Mouse (Mus musculus) C2C12 (cell line): Measurements from ENCODE around the gene Shmt1.

Experiments used
- CTCF ChIP-seq: IDR thresholded peaks from one replicate; pipeline ENCODE4 v1.5.1; 2011; ENCODE audit not compliant: control insufficient read depth, insufficient read depth, insufficient read length
- MAX ChIP-seq: IDR thresholded peaks from one replicate; pipeline ENCODE4 v1.6.1; 2011; ENCODE audit warnings: mild to moderate bottlenecking, control low read depth

DNA sequence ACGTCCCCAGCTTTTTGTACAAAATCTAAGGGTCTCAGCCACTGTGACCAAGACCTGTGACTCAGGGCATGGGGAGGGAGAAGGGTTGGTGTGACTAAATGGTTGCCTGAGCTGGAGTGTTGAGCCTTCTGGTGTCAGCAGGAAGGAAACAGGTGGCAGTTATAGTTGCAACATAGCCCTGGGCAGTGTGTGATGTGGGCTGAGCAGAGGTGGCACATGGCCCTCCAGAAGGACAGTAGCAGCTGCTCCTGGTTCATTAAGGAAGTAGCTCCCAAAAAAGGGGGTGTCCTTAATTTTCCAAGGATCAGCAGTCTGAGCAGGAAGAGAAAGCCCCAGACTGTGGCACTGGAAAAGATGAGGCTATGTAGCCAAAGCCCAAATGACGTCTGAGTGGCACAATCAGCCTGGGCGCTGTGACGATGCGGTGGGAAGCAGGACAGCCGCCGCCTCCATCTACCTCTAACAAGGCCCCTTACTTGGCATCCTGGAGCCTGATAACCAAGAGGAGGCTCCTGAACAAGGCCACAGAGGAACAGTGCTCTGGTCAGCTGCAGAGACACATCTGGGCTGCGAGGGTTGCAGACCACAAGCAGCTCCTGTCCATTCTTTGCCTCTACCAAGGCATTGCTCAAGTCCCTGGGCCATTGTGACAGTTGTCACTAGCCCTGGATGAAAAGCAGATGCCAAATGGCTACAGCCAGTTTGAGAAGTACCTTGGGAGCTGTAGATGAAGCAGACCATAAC is 27.2 kb downstream of the Shmt1 start:
- no peak for TF ChIP-seq MAX
- no peak for TF ChIP-seq CTCF
